Mouse (Mus musculus): ENCODE measurements around the gene Kcnj1.
A peak's percentile ranks its signal among the peaks of the same experiment; 100 is the strongest.

Gene Kcnj1

DNA sequence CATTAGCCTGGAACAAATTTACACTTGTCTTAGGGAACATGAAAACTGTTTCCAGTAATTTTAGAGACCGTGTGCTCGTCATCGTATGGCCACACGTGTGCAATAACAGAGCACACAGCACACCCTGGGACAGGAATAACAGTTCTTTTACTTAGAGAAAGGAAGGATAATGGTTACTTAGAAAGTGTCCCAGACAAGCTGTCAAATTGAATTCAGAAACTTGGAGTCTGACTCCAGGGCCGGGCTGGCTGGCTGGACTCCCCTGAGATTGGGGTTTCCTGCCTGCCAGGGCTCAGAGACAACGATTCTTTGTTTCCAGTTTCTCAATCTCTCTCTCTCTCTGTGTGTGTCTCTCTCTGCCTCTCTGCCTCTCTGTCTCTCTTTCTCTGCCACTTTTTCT lies 71.5 kb downstream of the Kcnj1 start:
- Histone ChIP-seq H3K4me1 (replicated peaks; ENCODE audit: low read depth, low read length) (peaks cover 22% of the 10 kb centered on the region), H3K4me3 (replicated peaks; ENCODE audit: low read length) (no peak overlapping the region), H3K36me3 (ENCODE audit: insufficient read depth, low read length) (no peaks in the 10 kb centered on the region), H3K27me3 (ENCODE audit: insufficient read depth, low read length) (peaks cover 9% of the 10 kb centered on the region; the same call in 1 of the 2 replicates), H3K9me3 (ENCODE audit: low read length) (peaks cover 6% of the 10 kb centered on the region; the same call in 1 of the 2 replicates)
- TF ChIP-seq CTCF (conservative IDR thresholded peaks at IDR 0.05; ENCODE audit: low read length) (no peak), POU5F1 (IDR thresholded peaks at IDR 0.05; ENCODE audit: borderline replicate concordance, low read length) (no peak), NANOG (IDR thresholded peaks at IDR 0.05; ENCODE audit: borderline replicate concordance, low read length) (no peak)

DNA sequence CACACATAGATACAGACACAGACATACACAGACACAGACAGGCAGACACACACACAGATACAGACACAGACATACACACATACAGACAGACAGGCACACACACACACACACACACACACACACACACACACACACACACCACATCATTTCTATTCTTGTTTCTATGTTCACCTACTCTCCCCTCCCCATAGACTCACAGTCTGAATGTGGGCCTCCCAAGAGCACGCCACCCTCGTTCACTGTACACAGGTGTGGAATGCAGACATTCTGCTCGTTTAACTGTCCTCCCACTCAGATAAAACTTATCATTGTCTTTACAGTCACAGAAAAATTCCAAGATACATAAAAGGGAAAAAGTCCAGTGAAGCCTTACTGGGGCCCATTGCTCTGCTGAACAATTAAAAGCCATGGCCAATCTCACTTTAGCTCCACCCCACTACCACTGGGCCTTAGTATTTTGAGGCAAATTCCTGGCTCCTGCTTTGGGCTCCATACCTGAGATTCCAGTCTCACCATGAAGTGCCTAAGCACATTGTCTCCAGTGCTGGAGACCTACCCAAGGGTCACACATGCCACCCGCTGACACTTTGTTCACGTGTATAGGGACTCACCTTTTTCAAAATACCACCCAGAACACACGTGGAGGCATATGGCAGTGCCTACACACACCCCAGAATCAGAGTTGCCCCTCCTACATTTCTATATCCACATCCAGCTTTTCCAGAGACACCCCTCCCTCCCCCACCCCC lies 72.3 kb downstream of the Kcnj1 start:
- Histone ChIP-seq H3K9me3 (ENCODE audit: low read length) (peaks cover 6% of the 10 kb centered on the region; the same call in 1 of the 2 replicates), H3K4me1 (replicated peaks; ENCODE audit: low read depth, low read length) (peaks cover 30% of the 10 kb centered on the region), H3K27me3 (ENCODE audit: insufficient read depth, low read length) (peaks cover 9% of the 10 kb centered on the region; the same call in 1 of the 2 replicates), H3K36me3 (ENCODE audit: insufficient read depth, low read length) (no peaks in the 10 kb centered on the region), H3K4me3 (replicated peaks; ENCODE audit: low read length) (no peak overlapping the region)
- no peak for TF ChIP-seq POU5F1 (IDR thresholded peaks at IDR 0.05; ENCODE audit: borderline replicate concordance, low read length)

DNA sequence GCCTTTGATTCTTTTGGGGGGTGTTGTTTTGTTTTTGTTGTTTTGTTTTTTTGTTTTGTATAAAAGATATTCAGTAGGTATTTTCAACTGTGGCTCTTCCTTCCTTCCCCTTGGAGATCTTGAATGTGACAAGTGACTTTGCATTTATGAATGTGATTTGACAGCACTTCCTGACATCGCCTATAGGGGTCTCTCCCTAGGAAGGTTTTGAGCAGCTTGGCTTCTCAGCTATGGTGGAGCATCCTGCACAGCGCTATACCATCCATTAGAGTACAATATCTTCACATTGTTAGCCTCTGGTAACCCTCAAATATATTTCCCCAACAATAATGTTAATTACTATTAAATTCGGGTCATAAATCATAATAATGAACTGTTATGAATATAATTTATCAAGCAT lies 73.5 kb downstream of the Kcnj1 start:
- Histone ChIP-seq H3K4me3 (replicated peaks; ENCODE audit: low read length) (no peak overlapping the region), H3K9me3 (ENCODE audit: low read length) (peaks cover 6% of the 10 kb centered on the region; the same call in 1 of the 2 replicates), H3K36me3 (ENCODE audit: insufficient read depth, low read length) (no peaks in the 10 kb centered on the region), H3K27me3 (ENCODE audit: insufficient read depth, low read length) (peaks cover 5% of the 10 kb centered on the region; the same call in 1 of the 2 replicates), H3K4me1 (replicated peaks; ENCODE audit: low read depth, low read length) (peaks cover 40% of the 10 kb centered on the region)
- TF ChIP-seq CTCF (conservative IDR thresholded peaks at IDR 0.05; ENCODE audit: low read length) = peak; percentile 53
- TF ChIP-seq NANOG (IDR thresholded peaks at IDR 0.05; ENCODE audit: borderline replicate concordance, low read length) = no peak

DNA sequence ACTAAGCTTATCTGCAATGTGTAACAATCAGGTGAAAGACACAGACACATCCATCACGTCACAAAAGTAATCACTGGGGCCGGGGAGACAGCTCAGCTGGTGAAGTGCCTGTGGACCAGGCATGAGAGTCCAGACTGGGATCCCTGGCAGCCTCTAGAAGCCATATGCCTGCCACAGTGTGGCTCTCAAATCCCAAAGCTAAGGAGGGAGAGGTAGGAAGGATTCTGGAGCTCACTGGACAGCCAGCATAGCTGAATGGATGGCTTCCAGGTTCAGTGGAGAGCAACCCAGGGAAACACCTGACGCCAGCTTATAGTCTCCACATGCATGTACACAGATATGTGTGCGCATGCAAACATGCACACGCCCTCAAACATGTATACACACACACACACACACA lies 76.5 kb downstream of the Kcnj1 start:
- Histone ChIP-seq H3K27me3 (ENCODE audit: insufficient read depth, low read length) (no peaks in the 10 kb centered on the region; the same call in 1 of the 2 replicates), H3K4me3 (replicated peaks; ENCODE audit: low read length) (no peak overlapping the region), H3K36me3 (ENCODE audit: insufficient read depth, low read length) (no peaks in the 10 kb centered on the region), H3K9me3 (ENCODE audit: low read length) (no peaks in the 10 kb centered on the region), H3K4me1 (replicated peaks; ENCODE audit: low read depth, low read length) (peaks cover 42% of the 10 kb centered on the region)
- no peak for TF ChIP-seq POU5F1 (IDR thresholded peaks at IDR 0.05; ENCODE audit: borderline replicate concordance, low read length)
- TF ChIP-seq NANOG (IDR thresholded peaks at IDR 0.05; ENCODE audit: borderline replicate concordance, low read length) = no peak
- no peak for TF ChIP-seq CTCF (conservative IDR thresholded peaks at IDR 0.05; ENCODE audit: low read length)
